Mouse (Mus musculus) stomach, embryonic 14.5 days (tissue): ENCODE measurements around the gene Rxfp2. TPM values are rescaled to one million over a fixed set of nuclear protein-coding genes. Genes with fewer than 3 reads are reported as not detected.

Source experiments
- ATAC-seq: fragments of 200-750 bp; cut with Nextera tagmentation; 2 replicates; pipeline ENCODE4 v1.8.0; 2017; ENCODE audit warnings: low read depth, moderate TSS enrichment; ENCODE audit not compliant: insufficient number of reproducible peaks, insufficient read depth, low FRiP score
- H3K27ac ChIP-seq: fragments of 300-500 bp; sonication (generic); 2 replicates; pipeline ENCODE4 v1.5.1; 2014; ENCODE audit warnings: mild to moderate bottlenecking, low read length, moderate library complexity, mixed read lengths
- H3K27me3 ChIP-seq: fragments of 300-500 bp; sonication (generic); 2 replicates; pipeline ENCODE4 v1.6.1; 2014; ENCODE audit warnings: low read length, control low read depth, mixed read lengths; ENCODE audit not compliant: control insufficient read depth, insufficient read depth
- H3K36me3 ChIP-seq: fragments of 300-500 bp; sonication (generic); 2 replicates; pipeline ENCODE4 v1.6.1; 2014; ENCODE audit warnings: mild to moderate bottlenecking, control low read depth, low read length, moderate library complexity, mixed read lengths; ENCODE audit not compliant: control insufficient read depth, insufficient read depth
- H3K4me1 ChIP-seq: fragments of 300-500 bp; sonication (generic); 2 replicates; pipeline ENCODE4 v1.6.1; 2014; ENCODE audit warnings: low read length, control low read depth, mixed read lengths; ENCODE audit not compliant: control insufficient read depth, insufficient read depth
- H3K4me2 ChIP-seq: fragments of 300-500 bp; sonication (generic); replicated peaks from 2 replicates; pipeline ENCODE4 v1.6.1; 2014; ENCODE audit warnings: low read depth, low read length, control low read depth
- H3K4me3 ChIP-seq: fragments of 300-500 bp; sonication (generic); 2 replicates; pipeline ENCODE4 v1.5.1; 2014; ENCODE audit warnings: low read depth, low read length, control low read depth
- H3K9ac ChIP-seq: fragments of 300-500 bp; sonication (generic); replicated peaks from 2 replicates; pipeline ENCODE4 v1.6.1; 2014; ENCODE audit warnings: low read depth, mild to moderate bottlenecking, control low read depth, low read length, moderate library complexity, mixed read lengths
- H3K9me3 ChIP-seq: fragments of 300-500 bp; sonication (generic); 2 replicates; pipeline ENCODE4 v1.6.1; 2016; ENCODE audit warnings: low read depth, low read length, control low read depth; ENCODE audit not compliant: control insufficient read depth
- WGBS: fragments of 180-500 bp; shearing (Covaris S2); extraction: QIAGEN DNeasy Blood & Tissue Kit; methylation state at CpG from one replicate; pipeline ENCODE4 v1.1.7; 2014; 5-methylcytosine and 5-hydroxymethylcytosine counted together
- polyA plus RNA-seq: library from polyadenylated mRNA; unstranded; fragments of >200 nt; fragmentation: Nextera tagmentation; extraction: Ambion mirVana; gene quantifications from 2 replicates; pipeline ENCODE4 v1.2.1, GENCODE M21; 2014

Gene Rxfp2
- polyA plus RNA-seq, 1 experiment from 2014 or later, result 0.69 TPM

- no peaks in the 10 kb centered on the region for H3K4me1 ChIP-seq
- no peaks in the 10 kb centered on the region for H3K9me3 ChIP-seq
- H3K4me2 ChIP-seq, result no peak overlapping the region
- WGBS, result 78% methylated on average over 12 of the region's 12 CpGs
- H3K9ac ChIP-seq, result no peak overlapping the region
- no peak overlapping the region for H3K4me3 ChIP-seq
- no peak for ATAC-seq
- no peak overlapping the region for H3K27ac ChIP-seq
- H3K36me3 ChIP-seq, result no peaks in the 10 kb centered on the region
- no peaks in the 10 kb centered on the region for H3K27me3 ChIP-seq
These were observed 8.1 kb downstream of the Rxfp2 start for GRCm38 (mm10) chr5:150026509-150027087.

GRCm38 (mm10) chr5:150031201-150031600 lies 12.7 kb downstream of the Rxfp2 start:
- Histone ChIP-seq H3K27me3 (no peaks in the 10 kb centered on the region), H3K36me3 (no peaks in the 10 kb centered on the region), H3K4me2 (no peak overlapping the region), H3K4me1 (no peaks in the 10 kb centered on the region), H3K27ac (no peak overlapping the region), H3K9me3 (no peaks in the 10 kb centered on the region), H3K9ac (no peak overlapping the region), H3K4me3 (no peak overlapping the region)
- WGBS, result 50% methylated on average over 6 of the region's 6 CpGs
- no peak for ATAC-seq

- Histone ChIP-seq H3K9me3 (no peaks in the 10 kb centered on the region), H3K4me1 (no peaks in the 10 kb centered on the region), H3K4me3 (no peak overlapping the region), H3K36me3 (no peaks in the 10 kb centered on the region), H3K27me3 (no peaks in the 10 kb centered on the region), H3K27ac (no peak overlapping the region), H3K9ac (no peak overlapping the region), H3K4me2 (no peak overlapping the region)
- 74% methylated on average over 3 of the region's 3 CpGs for WGBS
- no peak for ATAC-seq
These were observed 13.2 kb downstream of the Rxfp2 start for GRCm38 (mm10) chr5:150031634-150032033.

- Histone ChIP-seq H3K4me2 (no peak overlapping the region), H3K27me3 (no peaks in the 10 kb centered on the region), H3K36me3 (no peaks in the 10 kb centered on the region), H3K4me1 (no peaks in the 10 kb centered on the region), H3K27ac (no peak overlapping the region), H3K9ac (no peak overlapping the region), H3K9me3 (no peaks in the 10 kb centered on the region), H3K4me3 (no peak overlapping the region)
- no peak for ATAC-seq
- 44% methylated on average over 3 of the region's 3 CpGs for WGBS
These were observed 13.6 kb downstream of the Rxfp2 start for GRCm38 (mm10) chr5:150032075-150032492.

GRCm38 (mm10) chr5:150036286-150036685 lies 17.8 kb downstream of the Rxfp2 start:
- Histone ChIP-seq H3K4me2 (no peak overlapping the region), H3K27ac (no peak overlapping the region), H3K4me1 (0 out of 2 replicates have a peak, but pooled peaks cover 8% of the 10 kb centered on the region), H3K9me3 (no peaks in the 10 kb centered on the region), H3K4me3 (no peak overlapping the region), H3K9ac (no peak overlapping the region), H3K27me3 (no peaks in the 10 kb centered on the region), H3K36me3 (no peaks in the 10 kb centered on the region)
- 75% methylated on average over 8 of the region's 8 CpGs for WGBS
- no peak for ATAC-seq

GRCm38 (mm10) chr5:150036918-150037317 lies 18.4 kb downstream of the Rxfp2 start:
- H3K27me3 ChIP-seq, result no peaks in the 10 kb centered on the region
- ATAC-seq, result no peak
- no peaks in the 10 kb centered on the region for H3K36me3 ChIP-seq
- H3K4me1 ChIP-seq, result 0 out of 2 replicates have a peak, but pooled peaks cover 8% of the 10 kb centered on the region
- no peak overlapping the region for H3K27ac ChIP-seq
- H3K4me3 ChIP-seq, result no peak overlapping the region
- 46% methylated on average over 4 of the region's 4 CpGs for WGBS
- H3K4me2 ChIP-seq, result no peak overlapping the region
- H3K9ac ChIP-seq, result no peak overlapping the region
- H3K9me3 ChIP-seq, result no peaks in the 10 kb centered on the region

GRCm38 (mm10) chr5:150044533-150044932 lies 26.1 kb downstream of the Rxfp2 start:
- no peak overlapping the region for H3K9ac ChIP-seq
- no peak overlapping the region for H3K4me2 ChIP-seq
- H3K27me3 ChIP-seq, result no peaks in the 10 kb centered on the region
- 0 out of 2 replicates have a peak, but pooled peaks cover 5% of the 10 kb centered on the region for H3K9me3 ChIP-seq
- H3K27ac ChIP-seq, result no peak overlapping the region
- no peak for ATAC-seq
- H3K36me3 ChIP-seq, result no peaks in the 10 kb centered on the region
- H3K4me1 ChIP-seq, result 0 out of 2 replicates have a peak, but pooled peaks cover 4% of the 10 kb centered on the region
- no peak overlapping the region for H3K4me3 ChIP-seq
- 77% methylated on average over 2 of the region's 2 CpGs for WGBS

GRCm38 (mm10) chr5:150046438-150046837 lies 28.0 kb downstream of the Rxfp2 start:
- ATAC-seq, result no peak
- Histone ChIP-seq H3K4me3 (no peak overlapping the region), H3K27ac (no peak overlapping the region), H3K9me3 (0 out of 2 replicates have a peak, but pooled peaks cover 5% of the 10 kb centered on the region), H3K36me3 (no peaks in the 10 kb centered on the region), H3K9ac (no peak overlapping the region), H3K27me3 (no peaks in the 10 kb centered on the region), H3K4me1 (no peaks in the 10 kb centered on the region), H3K4me2 (no peak overlapping the region)
- WGBS, result 69% methylated on average over 15 of the region's 15 CpGs

- 55% methylated on average over 7 of the region's 7 CpGs for WGBS
- Histone ChIP-seq H3K9me3 (no peaks in the 10 kb centered on the region), H3K4me2 (no peak overlapping the region), H3K27me3 (no peaks in the 10 kb centered on the region), H3K4me3 (no peak overlapping the region), H3K27ac (no peak overlapping the region), H3K4me1 (no peaks in the 10 kb centered on the region), H3K9ac (no peak overlapping the region), H3K36me3 (no peaks in the 10 kb centered on the region)
- no peak for ATAC-seq
These were observed 31.5 kb downstream of the Rxfp2 start for GRCm38 (mm10) chr5:150049946-150050345.
